Mouse (Mus musculus) thymus, adult 2 months (tissue): ENCODE results near the gene Fam43a.

ENCODE experiments used
- CTCF ChIP-seq: fragments of 200-500 bp; IDR thresholded peaks from 2 replicates; pipeline ENCODE4 v1.5.1; 2012; ENCODE audit warnings: mild to moderate bottlenecking, control low read depth, low read length, moderate library complexity, borderline replicate concordance; ENCODE audit not compliant: control insufficient read depth, poor library complexity, insufficient read depth; ENCODE audit errors: extremely low read depth
- POLR2A ChIP-seq: fragments of 200-500 bp; IDR thresholded peaks from 2 replicates; pipeline ENCODE4 v1.6.1; 2012; ENCODE audit warnings: mild to moderate bottlenecking, low read length, control low read depth, moderate library complexity; ENCODE audit not compliant: control insufficient read depth, poor library complexity, insufficient read depth; ENCODE audit errors: extremely low read depth

DNA sequence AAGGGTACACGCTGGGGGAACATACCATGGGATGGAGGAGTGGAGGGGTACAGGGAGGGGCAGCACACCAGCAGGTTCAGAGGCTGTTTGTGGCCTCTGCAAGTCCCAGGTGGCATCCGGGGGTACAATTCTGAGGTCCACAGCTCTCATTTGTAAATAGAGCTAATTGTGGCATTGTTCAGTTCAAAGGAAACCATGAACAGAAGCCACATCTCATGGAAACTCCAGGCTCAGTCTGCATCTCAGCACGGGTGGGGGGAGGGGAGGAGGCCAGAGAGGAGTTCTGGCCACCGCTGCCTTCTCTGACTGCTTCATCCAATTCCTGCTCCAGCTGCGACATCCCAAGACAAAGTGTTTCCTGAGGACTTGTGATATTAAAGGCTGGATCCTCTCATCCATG is 14.6 kb downstream of the Fam43a start:
- TF ChIP-seq POLR2A (no peak), CTCF (no peak)
